Mouse (Mus musculus): ENCODE measurements around the gene Fam129a.
"Not testable (repeated sequence)": the region's sequence is repeated elsewhere in the genome, so short reads cannot be mapped to it uniquely, and the experiment has no call there.

Gene Fam129a

DNA sequence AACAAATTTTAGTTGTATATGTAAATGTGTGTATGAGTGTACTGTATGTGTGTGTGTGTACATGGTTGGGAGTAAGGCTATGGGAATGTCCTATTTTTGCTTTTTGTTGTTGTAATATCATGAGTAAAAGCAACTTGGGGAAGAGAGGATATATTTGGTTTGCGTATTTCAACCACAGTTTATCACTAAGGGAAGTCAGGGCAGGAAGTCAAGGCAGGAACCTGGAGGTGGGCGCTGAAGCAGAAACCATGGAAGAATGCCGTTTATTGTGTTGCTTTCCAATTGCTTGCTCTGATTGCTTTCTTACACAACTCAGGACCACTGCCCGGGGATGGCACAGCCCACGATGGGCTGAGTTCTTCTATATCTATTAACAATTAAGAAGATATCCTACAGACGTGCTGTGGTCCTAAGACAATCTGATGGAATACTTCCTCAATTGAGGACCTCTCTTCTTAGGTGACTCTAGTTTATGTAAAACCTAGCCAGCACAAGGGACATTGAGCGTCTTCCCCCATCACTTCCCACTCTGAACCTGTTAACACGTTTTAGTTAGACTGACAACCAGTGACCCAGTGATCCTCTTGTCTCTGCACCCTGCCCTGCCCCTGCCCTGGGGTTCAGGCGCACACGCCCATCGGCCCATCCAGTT is 13.7 kb downstream of the Fam129a start:
- DNase-seq: no peak

DNA sequence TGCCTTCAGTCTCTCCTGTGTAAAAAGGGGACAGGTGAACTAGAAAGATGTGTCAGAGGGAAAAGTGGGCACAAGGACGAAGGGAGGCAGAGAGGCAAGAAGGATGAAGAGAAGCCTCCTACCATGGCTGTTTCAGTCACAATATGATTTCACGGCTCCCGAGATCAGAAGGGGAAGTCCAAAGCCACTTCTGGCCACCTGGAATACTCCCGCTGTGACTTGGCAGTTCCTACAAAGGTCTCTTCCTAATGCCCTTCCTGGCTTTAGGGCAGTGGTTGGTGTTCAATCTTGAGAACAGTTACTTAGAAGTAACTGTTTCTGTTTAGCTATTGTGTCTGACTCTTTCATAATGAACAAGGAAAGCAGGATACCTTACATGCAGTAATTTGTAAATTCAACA is 14.7 kb downstream of the Fam129a start:
- DNase-seq: no peak

DNA sequence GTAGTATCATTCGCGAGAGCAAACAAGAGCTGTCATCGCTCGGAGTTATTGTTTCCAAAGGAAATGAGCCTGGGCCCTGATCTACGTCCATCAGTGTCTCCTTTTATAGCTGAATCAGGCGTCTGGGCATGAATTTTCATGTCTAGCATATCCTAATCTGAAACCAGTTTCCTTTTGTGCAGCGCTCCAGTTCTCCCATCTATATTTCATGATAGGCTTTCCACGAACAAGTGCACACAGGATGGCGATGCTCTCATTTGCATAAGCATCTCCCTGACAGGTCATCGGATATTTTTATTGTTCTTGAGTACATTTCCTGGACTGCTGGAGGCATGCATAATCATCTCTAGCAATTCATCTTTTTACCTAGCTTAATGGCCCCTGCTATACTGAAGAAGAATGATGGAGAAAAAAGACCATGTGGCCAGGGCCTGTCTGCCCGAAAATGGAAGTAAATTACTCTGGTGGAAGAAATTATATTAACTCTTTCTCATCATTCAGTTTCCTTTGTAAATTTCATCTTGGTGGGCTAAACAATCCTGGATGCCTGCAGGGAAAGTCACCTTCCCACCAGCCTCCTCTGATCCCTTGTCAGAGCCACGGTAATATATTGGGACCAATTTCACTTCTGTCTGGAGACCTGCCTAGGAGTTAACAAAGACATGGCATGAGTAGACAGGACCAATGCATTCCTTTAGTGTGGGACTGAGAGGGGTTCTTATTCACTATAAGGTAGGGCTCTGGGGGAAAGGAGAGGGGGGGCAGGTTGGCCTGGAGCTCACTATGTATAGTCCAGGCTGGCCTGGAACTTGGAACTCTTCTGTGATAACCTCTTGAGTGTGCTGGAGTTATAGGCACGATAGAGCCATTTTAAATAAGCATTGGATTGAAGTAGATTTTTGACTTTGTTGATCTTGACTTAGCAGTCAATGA is 21.4 kb downstream of the Fam129a start:
- DNase-seq: no peak

DNA sequence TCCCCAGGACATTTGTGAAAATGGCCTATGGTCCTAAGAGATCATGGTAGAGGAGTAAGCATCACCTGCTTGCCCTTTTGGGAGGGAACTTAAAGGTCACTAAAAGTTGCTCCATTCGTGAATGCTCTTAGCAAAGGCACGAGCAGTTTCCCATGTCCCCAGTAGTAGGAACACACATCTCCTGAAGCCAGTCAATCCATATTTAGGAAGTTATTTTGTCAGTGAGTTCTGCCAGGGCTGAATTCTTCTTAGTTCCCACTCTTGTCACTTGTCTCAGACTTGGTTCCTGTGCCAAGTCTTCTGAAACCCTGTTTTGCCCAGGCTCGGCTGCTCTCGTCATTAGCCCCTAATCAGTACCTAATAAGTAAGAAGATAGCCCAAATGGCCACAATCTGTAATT is 23.9 kb downstream of the Fam129a start:
- no peak for DNase-seq

DNA sequence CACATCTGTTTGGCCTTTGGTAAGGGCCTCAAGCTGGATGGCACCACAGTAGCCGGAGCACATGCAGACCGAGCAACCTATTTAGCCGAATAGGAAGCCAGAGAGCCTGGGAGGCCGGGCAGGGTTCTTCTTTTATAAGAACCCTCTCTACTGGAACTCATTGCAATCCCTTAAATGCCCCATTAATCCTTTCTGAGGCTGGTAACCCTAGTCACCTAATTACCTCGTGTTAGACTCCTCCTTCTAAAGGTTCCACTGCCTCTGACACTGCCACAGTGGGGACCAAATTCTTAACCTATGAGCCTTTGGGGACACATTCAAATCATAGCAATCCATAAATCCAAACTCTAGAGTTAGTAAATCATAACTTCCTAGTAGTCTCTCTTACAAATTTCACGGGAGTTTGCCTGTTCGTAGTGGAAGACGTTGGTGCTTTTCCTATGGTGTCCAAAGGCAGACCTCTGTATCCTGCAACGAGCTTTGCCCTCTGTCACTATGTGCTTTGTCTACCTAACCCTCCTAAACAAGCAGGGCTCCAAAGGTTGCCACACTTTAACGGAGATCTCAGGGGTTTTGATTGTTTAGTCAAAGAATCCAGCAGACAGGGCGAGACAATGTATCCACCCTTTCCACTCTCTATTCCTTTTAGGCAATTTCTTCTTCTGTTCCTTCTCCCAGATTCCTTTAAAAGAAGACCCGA is 24.8 kb downstream of the Fam129a start:
- no peak for DNase-seq

DNA sequence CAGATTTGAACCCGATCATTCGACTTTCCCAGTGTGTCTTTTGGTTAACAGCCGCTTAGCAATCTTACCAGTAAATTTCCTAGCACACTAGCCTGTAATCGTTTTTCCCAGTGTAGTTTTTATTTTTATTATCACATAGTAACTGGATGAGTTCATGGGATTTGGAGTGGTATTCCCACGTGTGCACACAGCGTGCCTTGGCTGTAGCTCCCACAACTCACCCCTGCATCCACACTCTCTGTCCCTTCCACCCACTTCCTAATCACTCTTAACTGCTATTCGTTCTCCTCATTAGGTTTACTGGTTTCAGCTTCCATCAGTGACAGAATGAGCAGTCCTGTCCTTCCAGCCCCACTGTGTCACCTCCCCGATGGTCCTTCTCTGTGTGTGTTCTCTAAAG is 25.6 kb downstream of the Fam129a start:
- no peak for DNase-seq

DNA sequence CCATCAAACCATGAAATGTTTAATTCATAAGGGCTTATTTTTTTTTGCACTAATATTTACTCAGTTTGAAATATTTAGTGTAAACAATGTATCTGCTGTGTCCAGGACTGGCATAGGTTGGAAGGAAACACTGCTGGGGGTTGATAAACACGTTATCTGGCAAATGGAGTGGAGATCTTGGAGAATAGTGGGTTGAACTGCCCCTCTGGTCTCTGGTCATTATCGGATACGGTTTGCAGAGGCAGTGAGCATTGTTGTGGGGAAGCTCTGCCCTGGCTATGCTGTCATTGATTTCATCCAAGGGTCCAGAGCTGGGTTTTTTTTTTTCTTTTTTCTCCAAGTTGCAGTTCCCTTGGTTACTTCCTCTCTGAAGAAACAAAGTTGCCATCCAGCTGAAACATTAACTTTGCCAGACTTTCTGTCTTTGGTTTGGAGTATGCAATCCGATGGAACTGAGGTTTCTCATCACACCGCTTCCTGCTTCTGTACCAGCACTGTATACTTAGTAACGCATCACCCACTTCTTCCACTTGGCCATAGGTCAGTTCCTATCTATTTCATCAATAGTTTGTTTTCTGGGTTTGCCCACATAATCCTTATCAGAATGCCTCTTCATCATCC is 26.8 kb downstream of the Fam129a start:
- no peak for DNase-seq

DNA sequence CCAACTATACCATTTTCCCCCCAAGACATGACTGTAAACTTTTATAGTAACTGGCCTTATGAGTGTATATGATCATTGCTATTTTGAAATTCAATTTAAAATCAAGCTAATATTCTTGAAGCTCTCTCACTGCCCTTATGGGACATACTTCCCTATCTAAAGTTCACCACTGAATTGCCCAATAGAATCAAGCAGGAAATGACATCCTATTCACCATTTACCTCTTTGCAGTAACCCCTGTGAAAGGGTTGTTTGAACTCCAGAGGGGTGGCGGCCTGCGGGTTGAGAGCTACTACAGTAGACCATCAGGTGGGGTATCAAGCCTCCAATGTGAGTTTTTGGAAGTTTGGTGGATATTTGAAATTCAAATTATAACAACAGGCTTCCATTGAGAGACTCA is 27.9 kb downstream of the Fam129a start:
- no peak for DNase-seq

DNA sequence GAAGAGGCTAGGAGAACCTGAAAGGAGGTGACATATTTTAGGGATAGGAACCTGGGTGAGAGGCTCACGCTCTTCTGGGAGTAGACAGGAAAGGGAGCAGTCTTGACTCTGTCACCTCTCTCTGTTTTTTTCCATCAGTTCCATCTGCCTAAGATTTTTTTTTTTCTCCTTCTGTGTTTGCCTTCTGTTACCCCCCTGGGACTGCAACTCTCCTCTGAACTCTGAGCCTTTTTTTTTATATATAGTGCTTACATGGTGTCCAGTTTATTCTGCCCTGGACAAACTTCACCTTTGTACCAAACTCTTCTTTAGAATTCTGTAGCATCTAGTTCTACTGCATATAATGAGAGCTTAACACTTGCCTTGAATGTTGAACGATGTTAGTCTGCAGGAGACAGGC is 33.3 kb downstream of the Fam129a start:
- no peak for DNase-seq

DNA sequence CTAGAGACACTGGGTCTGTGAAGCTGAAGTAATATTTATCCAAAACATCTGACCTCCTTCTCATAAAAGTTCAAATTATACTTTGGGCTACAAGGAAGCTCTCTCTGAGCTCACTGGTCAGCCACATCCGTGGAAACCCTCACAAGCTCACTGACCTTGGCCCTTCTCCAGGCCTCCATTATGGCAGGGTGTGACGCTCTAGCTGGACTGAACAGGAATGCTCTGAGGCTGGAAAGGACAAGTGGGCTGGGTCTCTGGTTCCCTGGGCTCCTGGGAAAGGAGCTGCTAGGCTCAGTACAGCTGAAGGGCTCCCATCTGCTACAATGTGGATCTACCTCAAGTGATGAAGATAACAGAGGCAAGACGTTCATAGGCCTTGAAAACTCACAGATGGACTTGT is 37.0 kb downstream of the Fam129a start:
- DNase-seq: not testable (repeated sequence)

DNA sequence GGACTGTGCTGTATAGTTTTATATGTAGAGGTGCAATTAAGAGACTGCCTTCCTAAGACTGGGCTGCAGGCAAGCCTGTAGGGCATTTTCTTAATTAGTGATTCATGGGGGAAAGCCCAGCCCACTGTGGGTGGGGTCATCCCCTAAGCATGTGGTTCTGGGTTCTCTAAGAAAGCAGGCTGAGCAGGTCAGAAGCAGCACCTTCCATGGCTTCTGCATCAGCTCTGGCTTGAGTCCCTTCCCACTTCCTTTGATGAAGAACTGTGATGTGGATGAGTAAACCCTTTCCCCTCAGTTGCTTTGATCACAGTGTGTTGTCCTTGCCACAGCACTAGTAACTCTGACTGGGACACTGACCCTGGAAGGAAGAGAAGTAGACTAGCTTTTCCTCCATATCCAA is 39.6 kb downstream of the Fam129a start:
- no peak for DNase-seq

DNA sequence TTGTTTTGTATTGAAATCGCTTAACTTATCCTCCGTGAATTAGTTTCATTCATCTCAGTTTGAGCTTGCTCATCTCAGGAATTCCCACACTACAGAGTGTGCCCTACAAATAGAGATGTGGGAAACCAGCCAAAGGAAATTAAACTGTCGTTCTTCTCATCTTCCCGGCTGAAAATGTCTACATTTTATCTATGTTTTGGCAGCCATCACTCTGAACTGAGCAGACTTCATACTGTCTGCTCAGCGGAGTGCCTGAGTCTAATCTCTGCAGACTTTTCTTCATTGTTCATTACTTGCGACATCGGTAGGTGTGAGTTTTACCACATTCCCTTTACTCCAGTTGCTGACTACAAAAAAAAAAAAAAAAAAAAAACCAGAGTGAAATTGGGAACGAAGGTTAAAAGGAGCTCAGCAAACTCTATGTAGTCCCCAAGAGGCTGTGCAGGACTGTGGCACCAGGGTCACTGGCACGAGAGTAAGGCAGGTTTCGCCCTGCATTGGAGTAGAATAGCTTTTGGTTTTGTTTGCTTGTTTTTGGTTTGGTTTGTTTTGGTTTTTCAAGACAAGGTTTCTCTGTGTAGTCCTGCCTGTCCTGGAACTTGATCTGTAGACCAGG is 43.4 kb downstream of the Fam129a start:
- no peak for DNase-seq

DNA sequence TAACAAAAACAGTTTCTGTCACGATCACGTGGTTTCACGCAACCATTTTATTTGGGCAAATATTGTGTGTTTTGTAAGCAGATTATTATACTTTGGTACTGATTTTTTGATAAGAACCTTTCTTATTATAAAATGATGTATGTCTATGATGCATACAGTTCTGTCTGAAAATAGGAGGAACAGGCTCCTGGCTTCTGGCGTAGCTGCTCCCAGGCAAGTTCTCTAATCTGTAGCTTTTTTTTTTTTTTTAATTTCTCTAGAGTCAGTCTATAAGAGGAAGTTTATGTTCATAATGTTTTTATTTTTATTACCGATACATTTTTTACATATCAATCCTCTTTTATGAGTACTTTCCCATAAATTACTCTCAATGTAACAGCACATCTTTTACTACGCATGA is 44.6 kb downstream of the Fam129a start:
- DNase-seq: no peak

DNA sequence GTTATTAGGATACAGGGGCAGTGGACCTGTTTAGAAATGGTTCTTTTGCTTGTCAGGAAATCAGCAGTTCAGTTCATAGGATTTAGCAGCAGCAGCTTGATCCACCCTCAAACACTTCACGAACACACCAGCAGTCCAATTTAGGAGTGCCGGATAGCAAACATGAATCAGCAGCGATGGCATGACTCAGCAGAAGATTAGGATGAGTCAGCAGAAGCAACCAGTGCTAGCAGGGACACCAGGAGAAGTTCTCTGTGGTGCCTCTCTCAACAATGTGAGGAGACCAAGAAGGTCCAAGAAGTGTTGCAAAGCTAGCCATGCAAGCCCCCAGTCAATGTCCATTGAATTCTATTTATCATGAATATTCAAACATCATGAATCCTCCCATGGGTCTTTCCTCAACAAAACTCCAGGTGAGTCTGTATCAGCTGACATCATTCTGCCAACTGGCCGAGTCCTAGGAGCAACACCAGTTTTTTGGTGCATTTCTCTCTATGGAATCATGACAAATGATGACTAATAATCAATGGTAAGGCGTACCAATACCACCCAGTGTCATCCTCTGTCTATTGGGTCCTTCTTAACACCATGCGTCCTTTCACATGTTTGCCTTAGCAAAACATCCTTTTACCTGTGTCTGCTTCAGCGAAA is 45.7 kb downstream of the Fam129a start:
- peak; percentile 23 for DNase-seq

DNA sequence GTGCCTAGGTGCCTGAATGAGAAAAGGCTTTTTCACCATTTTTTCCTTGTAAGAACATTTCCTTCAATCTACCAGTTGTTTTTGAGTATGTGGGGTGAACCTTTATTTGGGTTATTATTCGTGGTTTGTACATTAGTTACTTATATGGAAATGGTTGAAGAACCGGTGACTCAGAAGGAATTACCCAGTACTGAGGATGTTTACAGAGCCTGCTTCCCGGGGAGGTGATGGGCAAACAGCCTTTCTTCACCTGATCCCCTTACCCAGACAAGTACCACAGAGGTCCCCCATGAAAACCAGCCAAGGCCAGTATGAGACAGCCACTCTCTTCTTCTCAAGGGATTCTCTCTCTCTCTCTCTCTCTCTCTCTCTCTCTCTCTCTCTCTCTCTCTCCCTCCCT is 47.3 kb downstream of the Fam129a start:
- DNase-seq: no peak

DNA sequence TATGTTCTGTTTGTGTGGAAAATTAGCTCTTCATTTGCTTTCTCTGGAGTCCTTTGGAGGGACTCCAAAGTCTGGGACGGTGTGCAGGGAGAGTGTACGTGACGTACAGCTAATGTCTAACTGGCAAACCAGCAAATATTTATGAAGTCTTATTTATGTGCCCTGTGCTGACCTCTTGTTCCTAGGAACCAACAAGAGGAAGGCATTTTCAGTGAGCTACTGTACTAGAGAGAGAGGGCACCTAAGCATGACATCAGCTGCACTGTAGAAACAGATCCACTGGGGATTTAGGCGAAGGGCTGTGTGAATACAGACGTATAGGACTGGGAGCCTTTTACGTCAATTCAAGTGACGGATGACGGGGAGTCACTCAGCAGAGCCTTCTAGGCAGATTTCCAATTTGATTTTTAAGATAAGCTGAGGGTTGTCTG is 48.3 kb downstream of the Fam129a start:
- DNase-seq: no peak

DNA sequence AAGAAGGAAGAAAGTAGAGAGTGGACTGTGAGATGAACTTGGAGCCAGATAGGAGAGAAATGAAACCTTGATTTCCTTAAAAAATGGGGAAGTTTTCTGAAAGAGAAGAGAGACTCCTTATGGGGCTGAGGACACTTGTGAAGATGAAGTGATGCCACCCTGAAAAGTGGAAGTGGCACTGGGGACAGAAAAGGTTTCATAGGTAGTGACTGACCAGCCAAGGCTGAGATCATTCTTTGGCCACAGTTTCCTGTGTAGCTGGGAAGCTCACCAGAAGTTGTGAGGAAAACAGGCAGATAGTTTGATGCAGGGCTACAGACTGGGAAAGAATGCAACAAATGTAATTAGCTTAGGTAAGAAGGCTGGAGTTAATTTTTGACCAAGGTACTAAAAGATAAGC is 49.7 kb downstream of the Fam129a start:
- DNase-seq: no peak

DNA sequence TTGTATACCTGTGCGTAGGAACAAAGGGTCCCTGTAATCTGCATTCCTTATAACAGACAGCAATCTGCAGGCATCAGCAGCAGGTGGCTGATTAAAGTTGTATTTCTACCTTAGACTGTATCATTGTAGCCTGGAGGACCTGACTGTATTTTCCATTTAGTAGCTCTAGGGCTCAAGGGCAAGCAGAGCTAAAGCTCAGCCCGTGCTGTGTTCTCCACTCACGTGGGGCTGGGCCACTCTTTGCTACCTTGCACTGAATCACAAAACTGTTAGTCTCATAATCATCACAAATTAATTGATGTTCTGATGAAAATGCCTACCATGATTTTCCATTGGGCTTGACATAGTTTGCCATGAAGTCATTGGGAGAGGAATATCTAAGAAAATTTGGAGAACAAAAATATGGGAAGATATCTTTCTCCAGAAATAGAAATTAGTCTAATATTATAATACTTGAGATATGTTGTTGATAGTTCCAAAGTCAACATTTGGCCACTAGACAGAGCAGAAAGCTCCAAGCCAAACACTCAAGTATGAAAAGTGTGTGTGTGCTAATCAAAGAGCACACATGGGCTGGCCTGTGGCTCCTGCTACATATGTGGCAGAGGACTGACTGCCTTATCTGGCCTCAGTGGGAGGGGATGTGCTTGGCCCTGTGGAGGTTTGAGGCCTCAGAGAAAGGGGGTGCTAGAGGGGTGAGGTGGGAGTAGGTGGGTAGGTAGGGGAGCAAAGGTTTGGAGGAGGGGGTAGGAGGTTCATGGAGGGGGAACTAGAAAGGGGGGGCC is 53.6 kb downstream of the Fam129a start:
- DNase-seq: no peak

DNA sequence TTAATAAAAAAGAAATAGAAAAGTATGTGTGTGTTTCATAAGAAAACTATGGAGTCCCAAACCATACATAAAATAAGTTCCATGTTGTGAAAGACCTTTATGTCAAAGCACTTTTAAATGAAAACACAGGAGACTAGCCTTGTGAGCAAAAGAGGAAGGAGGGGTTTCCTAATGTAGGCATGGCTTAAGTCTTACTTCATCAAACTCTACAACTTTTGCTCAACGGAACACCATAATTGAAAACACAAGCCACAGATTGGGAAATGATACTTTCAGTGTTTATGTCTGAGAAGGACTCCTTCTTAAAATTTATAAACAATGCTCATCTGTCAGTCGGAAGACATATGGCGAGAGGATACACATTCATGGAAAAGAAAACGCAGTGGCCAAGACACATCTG is 54.3 kb downstream of the Fam129a start:
- DNase-seq: no peak

DNA sequence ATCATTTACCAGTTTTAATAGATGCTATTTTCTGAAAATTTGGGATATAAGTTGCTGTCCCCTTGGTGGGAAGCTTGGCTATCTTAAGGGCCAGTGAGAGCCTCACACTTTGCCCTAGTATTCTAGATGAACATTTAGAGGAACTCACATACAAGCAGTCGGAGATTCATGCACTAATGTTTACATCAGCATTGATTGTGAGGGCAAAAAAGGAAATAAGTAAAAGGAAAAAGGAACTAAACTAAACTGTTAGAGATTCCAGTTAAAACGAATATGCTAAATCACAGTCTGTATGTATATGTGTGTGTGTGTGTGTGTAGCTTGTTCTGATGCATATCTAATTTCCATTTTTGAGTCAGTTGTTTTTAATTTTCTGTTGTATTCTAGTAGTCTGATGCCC is 54.7 kb downstream of the Fam129a start:
- DNase-seq: no peak

DNA sequence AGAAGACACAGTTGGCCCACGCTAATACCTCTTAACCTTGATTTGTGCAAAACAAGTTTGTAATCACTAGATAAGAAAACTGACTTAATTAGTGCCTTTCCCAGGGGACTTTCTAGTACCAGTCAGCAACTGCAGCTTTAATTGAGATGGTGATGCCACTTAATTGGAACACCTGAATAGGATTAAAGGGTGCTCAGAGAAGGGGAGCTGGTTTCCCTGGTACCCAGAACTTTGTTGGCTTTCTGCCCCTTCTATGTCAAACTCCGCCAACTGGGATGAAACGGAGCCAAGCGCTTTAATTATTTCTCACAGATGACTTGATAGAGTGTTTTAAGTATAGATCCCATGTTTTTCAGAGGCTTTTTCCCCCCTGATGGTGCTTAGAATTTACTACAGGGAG is 55.6 kb downstream of the Fam129a start:
- DNase-seq: no peak

DNA sequence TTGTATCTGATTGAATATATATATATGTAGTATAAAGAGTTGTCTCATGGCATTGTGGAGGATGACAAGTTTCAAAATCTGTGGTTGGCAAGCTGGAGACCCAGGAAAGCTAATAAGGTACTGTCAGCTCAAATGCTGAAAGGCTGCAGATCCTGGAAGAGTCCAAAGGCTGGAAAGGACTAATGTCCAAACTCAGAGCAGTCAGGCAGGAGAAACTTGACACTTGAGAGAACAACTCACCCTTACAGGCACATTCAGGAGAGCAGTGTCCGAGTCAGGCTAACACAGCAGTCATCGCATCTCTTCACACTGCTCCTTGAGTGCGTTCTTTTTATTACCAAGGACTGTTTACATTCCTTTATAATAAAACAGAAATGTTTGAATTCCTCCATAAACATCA is 56.2 kb downstream of the Fam129a start:
- DNase-seq: no peak
